25 mouse cellular contexts compared by ENCODE assay signal in the genomic region with DNA sequence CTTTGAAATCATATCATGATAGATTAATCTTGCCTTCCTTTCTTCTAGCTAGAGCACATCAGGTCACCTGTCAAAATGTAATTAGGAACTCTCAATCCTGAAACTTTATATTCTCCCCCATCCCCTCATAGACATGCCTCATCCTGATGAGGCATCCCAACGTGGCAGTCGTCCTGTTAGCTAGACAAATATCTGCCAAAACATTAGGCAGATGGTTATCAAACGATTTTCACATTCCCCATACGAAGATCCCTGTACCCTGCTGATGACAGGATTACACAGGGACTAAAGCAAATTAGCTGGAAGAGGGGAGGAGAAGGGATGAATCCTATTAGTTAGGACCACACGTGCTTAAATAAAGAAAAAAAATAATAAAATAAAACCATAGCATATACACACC.
"Had no signal": no experiment of that assay in that cellular context is flagged by ENCODE, and none has a peak within 500 bp of the region (broad histone marks: within the 10 kb centered on the region; RNA-seq: fewer than 3 reads in every experiment).

No protein-coding gene starts in this region.

- H3K27me3 ChIP-seq: heart, embryonic 13.5 days; heart, embryonic 15.5 days; hindbrain, embryonic 13.5 days; hindbrain, embryonic 15.5 days; kidney, embryonic 15.5 days; limb, embryonic 13.5 days; limb, embryonic 15.5 days; liver, embryonic 12.5 days had no signal

- H3K36me3 ChIP-seq: heart, embryonic 13.5 days; heart, embryonic 15.5 days; hindbrain, embryonic 13.5 days; hindbrain, embryonic 15.5 days; kidney, embryonic 15.5 days; limb, embryonic 13.5 days; limb, embryonic 15.5 days; liver, embryonic 12.5 days had no signal

- H3K27ac ChIP-seq: heart, adult 2 months; heart, embryonic 13.5 days; heart, embryonic 15.5 days; hindbrain, embryonic 13.5 days; hindbrain, embryonic 15.5 days; hindbrain, postnatal 0 days; kidney, embryonic 15.5 days; kidney, postnatal 0 days; limb, embryonic 13.5 days; limb, embryonic 15.5 days; liver, embryonic 12.5 days had no signal

- H3K4me2 ChIP-seq: heart, embryonic 11.5 days; heart, embryonic 13.5 days; heart, embryonic 15.5 days; hindbrain, embryonic 13.5 days; hindbrain, embryonic 15.5 days; kidney, embryonic 15.5 days; limb, embryonic 13.5 days; limb, embryonic 15.5 days; liver, embryonic 12.5 days had no signal

- H3K4me3 ChIP-seq: heart, adult 2 months; heart, embryonic 13.5 days; heart, embryonic 15.5 days; hindbrain, embryonic 13.5 days; hindbrain, embryonic 15.5 days; kidney, embryonic 15.5 days; limb, embryonic 13.5 days; limb, embryonic 15.5 days; liver, embryonic 12.5 days had no signal

- ATAC-seq: hindbrain, postnatal 0 days; intestine, embryonic 16.5 days; liver, embryonic 12.5 days had no signal

- DNase-seq: gastrocnemius, postnatal 14 days; gastrocnemius, postnatal 36 days; heart, adult 2 months; heart, postnatal 14 days; heart, postnatal 36 days; kidney, adult 11 months; kidney, adult 2 months; kidney, adult 9 months; kidney, postnatal 14 days; kidney, postnatal 36 days; layer of hippocampus, adult 9-11 months; layer of hippocampus, postnatal 36 days; left cerebral cortex, postnatal 4 days had no signal

- H3K9me3 ChIP-seq: heart, embryonic 15.5 days; hindbrain, embryonic 13.5 days; hindbrain, embryonic 15.5 days; kidney, embryonic 15.5 days; limb, embryonic 15.5 days; liver, embryonic 12.5 days had no signal

- H3K4me1 ChIP-seq: hindbrain, embryonic 13.5 days; hindbrain, embryonic 15.5 days; kidney, embryonic 15.5 days; limb, embryonic 15.5 days; liver, embryonic 12.5 days had no signal

- H3K9ac ChIP-seq: heart, embryonic 13.5 days; heart, embryonic 15.5 days; hindbrain, embryonic 13.5 days; hindbrain, embryonic 15.5 days; kidney, embryonic 15.5 days; limb, embryonic 13.5 days; limb, embryonic 15.5 days; liver, embryonic 12.5 days had no signal
